Mouse (Mus musculus): ENCODE results near the gene Gm9803.
A peak's percentile ranks its signal among the peaks of the same experiment; 100 is the strongest.
"Not testable (repeated sequence)": the region's sequence is repeated elsewhere in the genome, so short reads cannot be mapped to it uniquely, and the experiment has no call there.

Gene Gm9803

DNA sequence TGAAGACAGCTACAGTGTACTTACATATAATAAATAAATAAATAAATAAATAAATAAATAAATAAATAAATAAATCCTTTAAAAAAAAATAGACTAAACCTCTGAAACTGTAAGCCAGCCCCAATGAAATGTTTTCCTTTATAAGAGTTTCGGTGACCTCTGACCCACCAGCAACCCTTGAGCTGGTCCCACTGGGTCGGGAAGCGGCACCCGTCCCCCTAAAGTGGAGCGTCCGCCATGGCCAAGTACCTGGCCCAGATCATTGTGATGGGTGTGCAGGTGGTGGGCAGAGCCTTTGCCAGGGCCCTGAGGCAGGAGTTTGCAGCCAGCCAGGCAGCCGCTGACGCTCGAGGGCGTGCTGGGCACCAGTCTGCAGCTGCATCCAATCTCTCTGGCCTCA is at the start of gene Gm9803:
TSS of gene Gm9803 (plus strand) at position 154 of the 400 bp plus-strand sequence.
- H3K36me3 ChIP-seq (ENCODE audit: insufficient read depth, low read length), result peaks cover 20% of the 10 kb centered on the region
- H3K9me3 ChIP-seq (ENCODE audit: low read length); H3K4me3 ChIP-seq (replicated peaks; ENCODE audit: low read length); H3K27me3 ChIP-seq (ENCODE audit: insufficient read depth, low read length): not testable (repeated sequence)
- H3K4me1 ChIP-seq (replicated peaks; ENCODE audit: low read depth, low read length), result peaks cover 39% of the 10 kb centered on the region

DNA sequence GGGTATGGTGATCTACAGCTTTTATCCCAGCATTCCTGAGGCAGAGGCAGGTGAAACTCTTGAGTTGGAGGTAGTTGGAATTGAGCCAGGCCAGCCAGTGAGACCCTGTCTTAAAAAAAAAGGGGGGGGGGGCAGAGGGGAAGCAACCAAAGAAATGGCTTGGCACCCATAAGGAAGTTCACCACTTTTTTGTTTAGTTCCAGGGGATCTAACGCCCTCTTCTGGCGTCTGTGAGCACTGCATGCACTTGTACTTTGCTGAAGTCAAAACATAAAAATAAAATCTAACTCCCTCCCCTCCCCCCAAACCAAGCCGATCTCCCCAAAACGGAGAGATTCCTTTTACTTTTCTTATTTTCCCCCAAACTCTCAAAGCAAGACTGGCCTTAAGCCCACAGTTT is 48.5 kb upstream of the Gm9803 start:
- Histone ChIP-seq H3K4me3 (replicated peaks; ENCODE audit: low read length) (no peak overlapping the region), H3K9me3 (ENCODE audit: low read length) (no peaks in the 10 kb centered on the region), H3K36me3 (ENCODE audit: insufficient read depth, low read length) (no peaks in the 10 kb centered on the region), H3K27me3 (ENCODE audit: insufficient read depth, low read length) (no peaks in the 10 kb centered on the region), H3K4me1 (replicated peaks; ENCODE audit: low read depth, low read length) (peaks cover 45% of the 10 kb centered on the region)
- TF ChIP-seq CTCF (conservative IDR thresholded peaks at IDR 0.05; ENCODE audit: low read length) (peak; percentile 74), NANOG (IDR thresholded peaks at IDR 0.05; ENCODE audit: borderline replicate concordance, low read length) (no peak)

DNA sequence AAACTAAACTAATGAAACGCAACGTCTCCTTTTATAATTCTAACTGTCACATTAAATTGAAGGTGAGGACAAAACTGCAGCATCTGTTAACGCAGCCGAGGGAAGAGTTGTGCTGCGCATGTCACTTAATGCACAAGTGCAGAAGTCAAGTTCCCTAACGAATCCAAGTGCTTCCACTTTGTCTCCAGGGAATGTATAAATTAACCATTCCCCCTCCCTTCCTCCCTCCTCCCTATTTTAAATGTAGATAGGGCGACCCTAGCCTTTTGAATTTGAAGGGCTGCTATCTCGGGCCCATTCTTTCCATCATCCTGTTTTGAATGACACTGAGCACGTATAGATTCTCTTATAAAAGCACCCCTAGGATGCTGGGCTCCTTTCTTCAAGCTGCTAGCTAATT is 46.4 kb upstream of the Gm9803 start:
- TF ChIP-seq POU5F1 (IDR thresholded peaks at IDR 0.05; ENCODE audit: borderline replicate concordance, low read length), result no peak
- peak; percentile 81 for TF ChIP-seq NANOG (IDR thresholded peaks at IDR 0.05; ENCODE audit: borderline replicate concordance, low read length)
- peaks cover 66% of the 10 kb centered on the region for H3K4me1 ChIP-seq (replicated peaks; ENCODE audit: low read depth, low read length)
- peak overlapping the region; percentile 87 for H3K4me3 ChIP-seq (replicated peaks; ENCODE audit: low read length)
- H3K27me3 ChIP-seq (ENCODE audit: insufficient read depth, low read length), result no peaks in the 10 kb centered on the region
- H3K36me3 ChIP-seq (ENCODE audit: insufficient read depth, low read length), result no peaks in the 10 kb centered on the region
- H3K9me3 ChIP-seq (ENCODE audit: low read length), result no peaks in the 10 kb centered on the region

- Histone ChIP-seq H3K36me3 (ENCODE audit: insufficient read depth, low read length) (0 out of 2 replicates have a peak, but pooled peaks cover 1% of the 10 kb centered on the region), H3K9me3 (ENCODE audit: low read length) (no peaks in the 10 kb centered on the region)
- TF ChIP-seq NANOG (IDR thresholded peaks at IDR 0.05; ENCODE audit: borderline replicate concordance, low read length), result no peak
- TF ChIP-seq CTCF (conservative IDR thresholded peaks at IDR 0.05; ENCODE audit: low read length), result no peak
- TF ChIP-seq POU5F1 (IDR thresholded peaks at IDR 0.05; ENCODE audit: borderline replicate concordance, low read length), result no peak
Observed at GRCm38 (mm10) chr10:43477865-43478681, 45.8 kb upstream of the Gm9803 start.

DNA sequence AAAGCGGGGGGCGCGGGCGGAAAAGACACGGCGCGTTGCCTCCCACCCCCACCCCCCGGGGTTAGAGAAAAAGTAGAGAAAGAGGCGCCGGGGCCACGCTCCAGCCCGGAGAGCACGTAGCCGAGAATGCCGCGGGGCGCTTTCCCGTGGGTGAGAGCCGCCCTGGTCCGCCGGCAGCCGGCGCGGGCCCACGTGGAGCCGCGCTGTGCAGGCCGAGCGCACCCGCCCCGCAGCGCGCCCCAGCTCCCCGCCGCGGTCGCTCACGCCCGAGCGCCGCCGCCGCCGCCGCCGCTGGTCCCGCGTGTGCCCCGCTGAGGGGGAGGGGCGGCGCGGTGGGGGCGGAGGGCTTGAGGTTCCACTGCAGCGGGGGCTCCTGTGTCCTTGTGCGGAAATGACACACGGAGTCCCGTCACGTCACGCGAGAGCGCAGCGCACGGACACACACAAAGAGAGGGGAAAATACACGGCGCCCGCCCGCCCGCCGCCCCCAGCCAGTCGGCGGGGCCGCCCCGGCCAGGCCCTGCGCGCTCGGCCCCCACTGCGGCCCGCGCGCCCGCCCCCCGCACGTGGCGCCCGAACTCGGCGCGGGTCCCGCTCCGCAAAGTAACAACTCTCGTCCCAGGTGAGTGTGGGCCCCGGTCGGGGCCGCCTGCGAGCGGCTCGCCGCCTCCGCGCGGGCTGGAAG is 45.0 kb upstream of the Gm9803 start, which contains the start of gene Bend3:
TSS of gene Bend3 (plus strand) at position 81 of the 685 bp plus-strand sequence.
- H3K9me3 ChIP-seq (ENCODE audit: low read length), result no peaks in the 10 kb centered on the region
- no peak for TF ChIP-seq CTCF (conservative IDR thresholded peaks at IDR 0.05; ENCODE audit: low read length)
- no peak for TF ChIP-seq NANOG (IDR thresholded peaks at IDR 0.05; ENCODE audit: borderline replicate concordance, low read length)
- TF ChIP-seq POU5F1 (IDR thresholded peaks at IDR 0.05; ENCODE audit: borderline replicate concordance, low read length), result no peak
- peak within 1 kb of the TSS; percentile 87 for H3K4me3 ChIP-seq (replicated peaks; ENCODE audit: low read length)
- 0 out of 2 replicates have a peak, but pooled peaks cover 6% of the 10 kb centered on the region for H3K36me3 ChIP-seq (ENCODE audit: insufficient read depth, low read length)
- no peaks in the 10 kb centered on the region for H3K27me3 ChIP-seq (ENCODE audit: insufficient read depth, low read length)
- H3K4me1 ChIP-seq (replicated peaks; ENCODE audit: low read depth, low read length), result peaks cover 70% of the 10 kb centered on the region

More at GRCm38 (mm10) chr10:43477865-43478681, 45.8 kb upstream of the Gm9803 start:
- Histone ChIP-seq H3K4me1 (replicated peaks; ENCODE audit: low read depth, low read length) (peaks cover 71% of the 10 kb centered on the region), H3K27me3 (ENCODE audit: insufficient read depth, low read length) (no peaks in the 10 kb centered on the region), H3K4me3 (replicated peaks; ENCODE audit: low read length) (peak overlapping the region; percentile 87)

DNA sequence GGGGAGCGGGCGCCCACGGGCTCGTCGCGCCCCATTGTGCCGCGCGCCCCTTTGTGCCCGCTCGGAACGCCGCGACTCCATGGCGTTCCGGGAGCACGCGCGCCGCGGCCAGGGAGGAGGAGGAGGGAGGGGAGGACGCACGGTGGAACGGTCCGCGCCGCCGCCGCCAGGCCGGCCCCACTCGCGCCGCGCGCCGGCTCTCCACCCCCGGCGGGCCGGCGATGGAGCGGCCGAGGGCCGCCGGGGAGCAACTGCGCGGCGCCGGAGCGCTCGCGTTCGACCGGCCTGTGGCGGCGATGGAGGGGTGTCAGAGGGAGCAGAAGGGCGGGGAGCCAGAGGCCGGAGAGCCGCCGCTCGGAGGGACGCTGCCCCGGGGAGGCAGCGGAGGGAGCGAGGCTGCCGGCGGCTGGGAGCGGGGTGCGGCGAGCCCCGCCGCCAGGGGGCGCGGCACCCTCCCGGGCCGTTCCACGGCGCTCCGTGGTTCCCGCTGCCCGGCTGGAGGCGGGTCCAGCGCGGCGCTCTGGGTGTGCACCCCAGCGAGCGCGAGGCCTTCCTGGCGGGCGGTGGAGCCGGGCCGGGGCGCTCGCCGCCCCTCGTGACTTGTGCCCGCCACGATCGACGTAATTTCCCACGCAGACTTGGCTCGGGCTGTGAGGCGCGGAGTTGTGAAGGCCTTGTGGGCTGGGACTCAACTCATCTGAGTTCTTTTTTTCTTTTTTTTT is 44.3 kb upstream of the Gm9803 start:
- Histone ChIP-seq H3K9me3 (ENCODE audit: low read length) (no peaks in the 10 kb centered on the region), H3K4me1 (replicated peaks; ENCODE audit: low read depth, low read length) (peaks cover 70% of the 10 kb centered on the region), H3K36me3 (ENCODE audit: insufficient read depth, low read length) (peaks cover 12% of the 10 kb centered on the region), H3K4me3 (replicated peaks; ENCODE audit: low read length) (peak overlapping the region; percentile 87), H3K27me3 (ENCODE audit: insufficient read depth, low read length) (no peaks in the 10 kb centered on the region)
- TF ChIP-seq POU5F1 (IDR thresholded peaks at IDR 0.05; ENCODE audit: borderline replicate concordance, low read length), result no peak
- no peak for TF ChIP-seq NANOG (IDR thresholded peaks at IDR 0.05; ENCODE audit: borderline replicate concordance, low read length)
- no peak for TF ChIP-seq CTCF (conservative IDR thresholded peaks at IDR 0.05; ENCODE audit: low read length)

DNA sequence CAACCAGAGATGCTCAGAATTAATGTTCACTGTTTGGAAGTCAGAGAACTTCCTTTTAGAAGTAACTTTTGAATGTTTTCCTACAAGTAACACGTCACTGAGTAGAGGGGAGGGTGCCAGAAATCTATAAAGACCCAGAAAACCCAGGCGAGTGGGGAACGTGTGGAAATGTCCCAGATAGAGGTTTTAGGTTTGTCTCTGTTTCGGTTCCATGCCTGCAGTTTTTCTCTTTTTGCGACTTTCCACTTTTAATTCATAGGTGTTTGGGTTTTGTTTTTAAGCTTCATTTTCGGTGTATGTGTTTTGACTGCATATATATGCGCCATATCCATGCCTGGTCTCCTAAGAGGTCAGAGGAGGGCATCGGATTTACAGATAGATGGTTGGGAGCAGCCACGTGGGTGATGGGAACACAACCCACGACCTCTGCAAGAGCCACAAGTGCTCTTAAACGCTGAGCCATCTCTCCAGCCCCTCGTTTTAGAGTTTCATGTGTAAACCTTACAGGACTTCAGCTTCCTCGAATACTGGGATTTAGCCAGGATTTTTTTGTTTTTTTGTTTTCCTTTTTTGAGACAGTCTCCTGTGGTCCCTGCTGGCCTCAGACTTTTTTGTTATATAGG is 43.5 kb upstream of the Gm9803 start:
- peaks cover 70% of the 10 kb centered on the region for H3K4me1 ChIP-seq (replicated peaks; ENCODE audit: low read depth, low read length)
- H3K36me3 ChIP-seq (ENCODE audit: insufficient read depth, low read length), result peaks cover 19% of the 10 kb centered on the region
- H3K9me3 ChIP-seq (ENCODE audit: low read length), result no peaks in the 10 kb centered on the region
- TF ChIP-seq NANOG (IDR thresholded peaks at IDR 0.05; ENCODE audit: borderline replicate concordance, low read length) (no peak), POU5F1 (IDR thresholded peaks at IDR 0.05; ENCODE audit: borderline replicate concordance, low read length) (no peak), CTCF (conservative IDR thresholded peaks at IDR 0.05; ENCODE audit: low read length) (no peak)
- no peaks in the 10 kb centered on the region for H3K27me3 ChIP-seq (ENCODE audit: insufficient read depth, low read length)
- peak overlapping the region; percentile 87 for H3K4me3 ChIP-seq (replicated peaks; ENCODE audit: low read length)

GRCm38 (mm10) chr10:43481179-43481578 is 42.7 kb upstream of the Gm9803 start:
- no peaks in the 10 kb centered on the region for H3K27me3 ChIP-seq (ENCODE audit: insufficient read depth, low read length)
- no peaks in the 10 kb centered on the region for H3K9me3 ChIP-seq (ENCODE audit: low read length)
- TF ChIP-seq POU5F1 (IDR thresholded peaks at IDR 0.05; ENCODE audit: borderline replicate concordance, low read length) (no peak), CTCF (conservative IDR thresholded peaks at IDR 0.05; ENCODE audit: low read length) (no peak), NANOG (IDR thresholded peaks at IDR 0.05; ENCODE audit: borderline replicate concordance, low read length) (no peak)
- H3K4me3 ChIP-seq (replicated peaks; ENCODE audit: low read length), result peak overlapping the region; percentile 87
- peaks cover 70% of the 10 kb centered on the region for H3K4me1 ChIP-seq (replicated peaks; ENCODE audit: low read depth, low read length)
- peaks cover 25% of the 10 kb centered on the region for H3K36me3 ChIP-seq (ENCODE audit: insufficient read depth, low read length)
